Mouse (Mus musculus) myocyte (in vitro differentiated cells): Measurements from ENCODE around the gene Urad. TPM values are rescaled to one million over a fixed set of nuclear protein-coding genes. Genes with fewer than 3 reads are reported as not detected.

ENCODE experiments used
- H3K27me3 ChIP-seq: one replicate; pipeline ENCODE4 v1.6.1; 2011; ENCODE audit not compliant: control insufficient read depth, insufficient read depth, insufficient read length
- H3K36me3 ChIP-seq: one replicate; pipeline ENCODE4 v1.6.1; 2011; ENCODE audit not compliant: control insufficient read depth, insufficient read depth
- H3K4me2 ChIP-seq: one replicate; pipeline ENCODE4 v1.6.1; 2011; ENCODE audit warnings: low read depth, control low read depth
- H3K4me3 ChIP-seq: one replicate; pipeline ENCODE4 v1.5.1; 2011; ENCODE audit warnings: mild to moderate bottlenecking, control low read depth, moderate library complexity
- H3K79me2 ChIP-seq: one replicate; pipeline ENCODE4 v1.6.1; 2011; ENCODE audit not compliant: control insufficient read depth, insufficient read depth
- H3ac ChIP-seq: one replicate; pipeline ENCODE4 v1.6.1; 2011; ENCODE audit not compliant: control insufficient read depth, insufficient read length
- CEBPB ChIP-seq: IDR thresholded peaks from 2 replicates; pipeline ENCODE4 v1.6.1; 2011; ENCODE audit warnings: mild to moderate bottlenecking, moderate library complexity; ENCODE audit not compliant: poor library complexity, insufficient read depth, severe bottlenecking
- E2F4 ChIP-seq: IDR thresholded peaks from one replicate; pipeline ENCODE4 v1.6.1; 2011; ENCODE audit warnings: mild to moderate bottlenecking, control low read depth, moderate library complexity; ENCODE audit not compliant: insufficient read depth
- MAX ChIP-seq: IDR thresholded peaks from one replicate; pipeline ENCODE4 v1.6.1; 2011; ENCODE audit warnings: low read depth, mild to moderate bottlenecking, control low read depth
- MYOD1 ChIP-seq, 3 experiments: IDR thresholded peaks; one replicate each; pipeline ENCODE4 v1.6.1; 2011; ENCODE audit warnings: control low read depth in 2 of 3, low read depth in 2 of 3, mild to moderate bottlenecking in 2 of 3, moderate library complexity in 1 of 3; ENCODE audit not compliant: insufficient read length in 2 of 3, control insufficient read depth in 1 of 3
- MYOG ChIP-seq, 3 experiments: IDR thresholded peaks; one replicate each; pipeline ENCODE4 v1.6.1; 2011; ENCODE audit warnings: control low read depth in 2 of 3, low read depth in 2 of 3, mild to moderate bottlenecking in 2 of 3; ENCODE audit not compliant: insufficient read length in 2 of 3, control insufficient read depth in 1 of 3, insufficient read depth in 1 of 3
- POLR2A ChIP-seq: IDR thresholded peaks from one replicate; pipeline ENCODE4 v1.6.1; 2011; ENCODE audit warnings: low read depth, mild to moderate bottlenecking, control low read depth, moderate library complexity; ENCODE audit not compliant: insufficient read length
- POLR2AphosphoS2 ChIP-seq: IDR thresholded peaks from one replicate; pipeline ENCODE4 v1.6.1; 2011; ENCODE audit warnings: low read depth, control low read depth; ENCODE audit not compliant: insufficient read length
- REST ChIP-seq: IDR thresholded peaks from one replicate; pipeline ENCODE4 v1.6.1; 2011; ENCODE audit warnings: mild to moderate bottlenecking, control low read depth, moderate library complexity; ENCODE audit not compliant: insufficient read depth, insufficient read length
- SRF ChIP-seq: IDR thresholded peaks from one replicate; pipeline ENCODE4 v1.6.1; 2011; ENCODE audit warnings: low read depth; ENCODE audit not compliant: control insufficient read depth, insufficient read length
- TCF12 ChIP-seq: IDR thresholded peaks from one replicate; pipeline ENCODE4 v1.6.1; 2011; ENCODE audit warnings: mild to moderate bottlenecking, control low read depth; ENCODE audit not compliant: poor library complexity, insufficient read depth, severe bottlenecking
- TCF3 ChIP-seq: IDR thresholded peaks from one replicate; pipeline ENCODE4 v1.6.1; 2011; ENCODE audit warnings: low read depth, control low read depth; ENCODE audit not compliant: insufficient read length
- USF1 ChIP-seq: IDR thresholded peaks from one replicate; pipeline ENCODE4 v1.6.1; 2011; ENCODE audit warnings: low read depth, mild to moderate bottlenecking, control low read depth, moderate library complexity
- polyA plus RNA-seq: library from polyadenylated mRNA; unstranded; fragments of >200 nt; fragmentation: generic; extraction: Trizol; gene quantifications from one replicate; pipeline ENCODE4 v1.2.1, GENCODE M21; 2012; ENCODE audit warnings: missing spikeins

The Urad gene
- polyA plus RNA-seq, 1 experiment, result not detected

- TF ChIP-seq MYOG (IDR thresholded peaks at IDR 0.05; ENCODE audit: control insufficient read depth in 1 of 3, insufficient read depth in 1 of 3, insufficient read length in 2 of 3, low read depth in 2 of 3) (no peak), TCF3 (no peak), E2F4 (no peak), MYOD1 (IDR thresholded peaks at IDR 0.05; ENCODE audit: control insufficient read depth in 1 of 3, insufficient read length in 2 of 3, low read depth in 2 of 3) (no peak), REST (no peak), USF1 (no peak), MAX (no peak), CEBPB (no peak), POLR2A (no peak), TCF12 (no peak), SRF (no peak)
- Histone ChIP-seq H3K4me3 (no peak overlapping the region), H3K36me3 (no peaks in the 10 kb centered on the region), H3ac (no peak overlapping the region), H3K4me2 (no peak overlapping the region), H3K79me2 (no peaks in the 10 kb centered on the region), H3K27me3 (peaks cover 69% of the 10 kb centered on the region)
Observed at GRCm38 (mm10) chr5:147270673-147271655, 51.3 kb downstream of the Urad start.

DNA sequence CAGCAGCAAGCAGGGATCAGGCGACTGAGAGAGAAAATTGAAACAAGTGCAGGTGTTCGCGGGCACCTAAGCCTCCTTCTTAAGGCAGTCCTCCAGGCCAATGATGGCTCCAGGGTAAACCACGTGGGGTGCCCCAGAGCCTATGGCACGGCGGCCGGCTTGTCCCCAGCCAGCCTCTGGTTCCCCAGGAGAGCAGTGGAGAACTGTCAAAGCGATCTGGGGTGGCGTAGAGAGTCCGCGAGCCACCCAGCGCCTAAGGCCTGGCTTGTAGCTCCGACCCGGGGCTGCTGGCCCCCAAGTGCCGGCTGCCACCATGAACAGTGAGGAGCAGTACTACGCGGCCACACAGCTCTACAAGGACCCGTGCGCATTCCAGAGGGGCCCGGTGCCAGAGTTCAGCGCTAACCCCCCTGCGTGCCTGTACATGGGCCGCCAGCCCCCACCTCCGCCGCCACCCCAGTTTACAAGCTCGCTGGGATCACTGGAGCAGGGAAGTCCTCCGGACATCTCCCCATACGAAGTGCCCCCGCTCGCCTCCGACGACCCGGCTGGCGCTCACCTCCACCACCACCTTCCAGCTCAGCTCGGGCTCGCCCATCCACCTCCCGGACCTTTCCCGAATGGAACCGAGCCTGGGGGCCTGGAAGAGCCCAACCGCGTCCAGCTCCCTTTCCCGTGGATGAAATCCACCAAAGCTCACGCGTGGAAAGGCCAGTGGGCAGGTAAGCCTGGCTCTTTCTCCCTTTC is 52.1 kb downstream of the Urad start, which contains the start of gene Pdx1:
Gene Pdx1 (plus strand): TSS at position 34 of the 747 bp plus-strand sequence.
- Histone ChIP-seq H3K79me2 (no peaks in the 10 kb centered on the region), H3ac (no peak within 1 kb of the TSS), H3K4me3 (no peak within 1 kb of the TSS), H3K4me2 (no peak within 1 kb of the TSS), H3K27me3 (peaks cover 63% of the 10 kb centered on the region), H3K36me3 (no peaks in the 10 kb centered on the region)
- no peak for TF ChIP-seq POLR2AphosphoS2
- no peak for TF ChIP-seq TCF3
- no peak for TF ChIP-seq MAX
- no peak for TF ChIP-seq POLR2A
- no peak for TF ChIP-seq E2F4
- no peak for TF ChIP-seq MYOG (IDR thresholded peaks at IDR 0.05; ENCODE audit: control insufficient read depth in 1 of 3, insufficient read depth in 1 of 3, insufficient read length in 2 of 3, low read depth in 2 of 3)
- TF ChIP-seq REST, result no peak
- no peak for TF ChIP-seq CEBPB
- no peak for TF ChIP-seq USF1
- no peak for TF ChIP-seq MYOD1 (IDR thresholded peaks at IDR 0.05; ENCODE audit: control insufficient read depth in 1 of 3, insufficient read length in 2 of 3, low read depth in 2 of 3)
- no peak for TF ChIP-seq TCF12
- TF ChIP-seq SRF, result no peak

DNA sequence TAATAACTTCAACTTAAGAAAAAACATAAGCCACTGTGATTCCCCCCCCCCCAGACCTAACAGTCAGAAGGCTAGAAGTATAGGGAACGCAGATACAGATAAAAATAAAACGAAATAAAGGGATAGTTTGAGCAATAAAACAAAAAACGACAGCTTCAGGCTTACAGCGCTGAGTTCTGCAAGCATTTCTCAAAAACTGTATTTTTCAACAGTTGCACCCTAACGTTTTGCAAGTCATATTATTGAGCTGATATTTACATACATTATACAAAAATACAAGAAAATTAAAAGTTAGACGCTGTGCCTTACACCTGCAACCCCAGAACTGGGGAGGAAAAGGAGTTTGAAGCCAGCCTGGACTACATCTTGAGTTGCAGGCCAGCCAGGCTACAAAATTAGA is 52.9 kb downstream of the Urad start:
- TF ChIP-seq MAX, result no peak
- no peak for TF ChIP-seq USF1
- no peak for TF ChIP-seq E2F4
- TF ChIP-seq POLR2AphosphoS2, result no peak
- no peak for TF ChIP-seq TCF3
- TF ChIP-seq SRF, result no peak
- no peak for TF ChIP-seq TCF12
- TF ChIP-seq MYOG (IDR thresholded peaks at IDR 0.05; ENCODE audit: control insufficient read depth in 1 of 3, insufficient read depth in 1 of 3, insufficient read length in 2 of 3, low read depth in 2 of 3), result no peak
- no peak for TF ChIP-seq MYOD1 (IDR thresholded peaks at IDR 0.05; ENCODE audit: control insufficient read depth in 1 of 3, insufficient read length in 2 of 3, low read depth in 2 of 3)
- TF ChIP-seq CEBPB, result no peak
- Histone ChIP-seq H3K36me3 (no peaks in the 10 kb centered on the region), H3ac (no peak overlapping the region), H3K79me2 (no peaks in the 10 kb centered on the region), H3K4me2 (no peak overlapping the region), H3K4me3 (no peak overlapping the region), H3K27me3 (peaks cover 57% of the 10 kb centered on the region)

DNA sequence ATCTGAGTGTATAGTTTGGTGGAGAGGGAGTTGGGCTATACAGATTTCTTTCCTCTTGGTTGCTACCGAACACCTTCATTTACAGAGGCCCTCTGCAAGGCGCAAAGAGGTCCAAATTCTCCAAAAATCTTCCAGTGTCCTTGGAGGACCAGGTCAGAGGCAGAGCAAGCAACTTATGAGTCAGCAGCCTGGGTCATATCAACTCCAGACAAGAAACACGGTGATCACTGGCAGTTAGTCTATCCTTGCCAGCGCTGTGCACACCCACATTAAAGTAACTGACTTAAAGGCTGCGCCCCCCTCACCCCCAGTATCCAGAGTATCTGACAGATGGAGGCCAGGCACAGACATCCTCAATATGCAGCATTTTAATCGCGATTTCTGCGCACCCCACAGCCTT is 53.5 kb downstream of the Urad start:
- Histone ChIP-seq H3K4me3 (no peak overlapping the region), H3K79me2 (no peaks in the 10 kb centered on the region), H3ac (no peak overlapping the region), H3K36me3 (no peaks in the 10 kb centered on the region), H3K4me2 (no peak overlapping the region), H3K27me3 (peaks cover 51% of the 10 kb centered on the region)
- no peak for TF ChIP-seq TCF12

DNA sequence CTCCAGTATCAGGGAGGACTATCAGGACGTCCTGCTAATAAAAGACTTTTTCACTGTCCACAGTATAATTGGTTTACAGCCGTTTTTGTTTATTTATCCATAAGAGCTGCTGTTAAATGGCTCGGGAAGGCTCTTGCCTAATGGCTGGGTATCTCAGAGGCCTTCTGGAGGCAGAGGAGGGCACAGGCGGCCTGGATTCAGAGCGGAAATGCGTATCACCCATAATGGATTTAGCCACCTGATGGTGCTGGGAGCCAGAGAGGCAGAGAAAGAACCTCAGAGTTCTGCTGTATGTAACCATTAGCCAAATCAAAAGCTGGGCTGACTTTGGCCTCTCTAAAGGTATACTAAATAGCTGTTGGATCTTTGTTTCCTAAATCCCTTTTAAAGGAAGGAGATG is 54.8 kb downstream of the Urad start:
- H3ac ChIP-seq, result no peak overlapping the region
- no peak for TF ChIP-seq POLR2AphosphoS2
- no peak for TF ChIP-seq TCF12
- TF ChIP-seq REST, result no peak
- no peak for TF ChIP-seq TCF3
- TF ChIP-seq MAX, result no peak
- TF ChIP-seq SRF, result no peak
- H3K36me3 ChIP-seq, result no peaks in the 10 kb centered on the region
- H3K79me2 ChIP-seq, result no peaks in the 10 kb centered on the region
- H3K4me3 ChIP-seq, result no peak overlapping the region
- peaks cover 42% of the 10 kb centered on the region for H3K27me3 ChIP-seq
- H3K4me2 ChIP-seq, result no peak overlapping the region

Other genes with a start within 250 kb of the Urad start
- 2.2 TPM for gene Lnx2, start 245.9 kb downstream of the Urad start, polyA plus RNA-seq
- 92.4 TPM for gene Polr1d, start 245.4 kb downstream of the Urad start, polyA plus RNA-seq
- gene Gsx1, start 133.7 kb downstream of the Urad start, polyA plus RNA-seq, result not detected
- not detected for gene Pdx1, start 52.5 kb downstream of the Urad start, polyA plus RNA-seq
- gene Cdx2, start 15.2 kb downstream of the Urad start, polyA plus RNA-seq, result not detected
- 0.01 TPM for gene Flt3, start 78.0 kb upstream of the Urad start, polyA plus RNA-seq
- 10.9 TPM for gene Pan3, start 107.7 kb upstream of the Urad start, polyA plus RNA-seq